In genomic region chr12:110083471-110083870, GRCm38 (mm10) we compare ENCODE assay signal across 23 mouse cellular contexts.
DNase-seq lines count a peak whose midpoint lies in the region; ATAC-seq and TF ChIP-seq lines count a peak whose summit lies in the region.
"Had no signal": no experiment of that assay in that cellular context is flagged by ENCODE, and none has a peak within 500 bp of the region (broad histone marks: within the 10 kb centered on the region; RNA-seq: fewer than 3 reads in every experiment).

No protein-coding gene starts in this region.

- DNase-seq in heart, adult 11 months, result peak; percentile 71
- no peak for DNase-seq in heart, postnatal 14 days
- peak; percentile 18 for DNase-seq in liver, embryonic 11.5 days (ENCODE audit: low spot score)
- no peak for DNase-seq in liver, postnatal 0 days
- no peak for DNase-seq in embryonic facial prominence, embryonic 10.5 days (ENCODE audit: low spot score)
- DNase-seq: B cell, adult 2 months; cerebellum, adult 11-12 months; cerebellum, adult 2 months; cerebellum, adult 9-10 months; cerebellum, postnatal 10 days; cerebellum, postnatal 25 days had no signal

- 51% methylated on average over 5 of the region's 5 CpGs for WGBS in liver, embryonic 11.5 days
- 75% methylated on average over 5 of the region's 5 CpGs for WGBS in liver, postnatal 0 days (ENCODE audit: insufficient replicate concordance)
- 64% methylated on average over 5 of the region's 5 CpGs for WGBS in embryonic facial prominence, embryonic 10.5 days

- no peak overlapping the region for H3K9ac ChIP-seq in liver, embryonic 11.5 days (ENCODE audit: low read depth, low read length)
- H3K9ac ChIP-seq in liver, postnatal 0 days (replicated peaks), result no peak overlapping the region
- H3K9ac ChIP-seq: embryonic facial prominence, embryonic 13.5 days; embryonic facial prominence, embryonic 15.5 days; forebrain, embryonic 12.5 days had no signal

- H3K4me2 ChIP-seq in liver, embryonic 11.5 days, result no peak overlapping the region
- H3K4me2 ChIP-seq in liver, postnatal 0 days (ENCODE audit: low read depth, low read length), result no peak overlapping the region
- H3K4me2 ChIP-seq: embryonic facial prominence, embryonic 13.5 days; embryonic facial prominence, embryonic 15.5 days; forebrain, embryonic 12.5 days had no signal

- no peak overlapping the region for H3K4me3 ChIP-seq in liver, embryonic 11.5 days (ENCODE audit: low read depth, low read length)
- no peak overlapping the region for H3K4me3 ChIP-seq in liver, postnatal 0 days (ENCODE audit: low read depth, low read length)
- no peak overlapping the region for H3K4me3 ChIP-seq in embryonic facial prominence, embryonic 10.5 days
- H3K4me3 ChIP-seq: embryonic facial prominence, embryonic 13.5 days; embryonic facial prominence, embryonic 15.5 days; erythroblast, embryonic 14.5 days; forebrain, embryonic 10.5 days; forebrain, embryonic 12.5 days had no signal

- TF ChIP-seq EP300 in liver, postnatal 0 days (IDR thresholded peaks at IDR 0.05; ENCODE audit: low read depth), result no peak

- no peak for TF ChIP-seq CTCF in liver, postnatal 0 days (IDR thresholded peaks at IDR 0.05; ENCODE audit: low read depth)

- ATAC-seq in liver, embryonic 11.5 days (replicated peaks; ENCODE audit: low FRiP score), result no peak
- no peak for ATAC-seq in liver, postnatal 0 days
- ATAC-seq: activated CD4-positive, CD25-positive, alpha-beta regulatory T cell, adult 4 months; CD4-positive, CD25-positive, alpha-beta regulatory T cell, adult 4 months; forebrain, embryonic 14.5 days; forebrain, embryonic 16.5 days; Patski had no signal

- H3K27ac ChIP-seq in liver, embryonic 11.5 days (ENCODE audit: low read depth, low read length), result no peak overlapping the region
- no peak overlapping the region for H3K27ac ChIP-seq in liver, postnatal 0 days (ENCODE audit: low read depth)
- H3K27ac ChIP-seq in embryonic facial prominence, embryonic 10.5 days (replicated peaks), result peak overlapping the region; percentile 40; the same call in 1 of the 2 replicates
- H3K27ac ChIP-seq: embryonic facial prominence, embryonic 13.5 days; embryonic facial prominence, embryonic 15.5 days; forebrain, embryonic 12.5 days had no signal

- no peaks in the 10 kb centered on the region for H3K9me3 ChIP-seq in liver, embryonic 11.5 days (ENCODE audit: control insufficient read depth, low read length)
- H3K9me3 ChIP-seq in liver, postnatal 0 days (ENCODE audit: low read length), result no peaks in the 10 kb centered on the region
- no peaks in the 10 kb centered on the region for H3K9me3 ChIP-seq in embryonic facial prominence, embryonic 10.5 days
- H3K9me3 ChIP-seq: embryonic facial prominence, embryonic 13.5 days; embryonic facial prominence, embryonic 15.5 days; forebrain, embryonic 12.5 days had no signal

- H3K4me1 ChIP-seq in liver, embryonic 11.5 days (replicated peaks; ENCODE audit: control insufficient read depth, insufficient read depth, low read length), result no peaks in the 10 kb centered on the region
- H3K4me1 ChIP-seq in liver, postnatal 0 days (ENCODE audit: insufficient read depth), result no peaks in the 10 kb centered on the region
- peaks cover 12% of the 10 kb centered on the region for H3K4me1 ChIP-seq in embryonic facial prominence, embryonic 10.5 days
- H3K4me1 ChIP-seq: embryonic facial prominence, embryonic 13.5 days; embryonic facial prominence, embryonic 15.5 days; forebrain, embryonic 12.5 days had no signal

- no peaks in the 10 kb centered on the region for H3K27me3 ChIP-seq in liver, embryonic 11.5 days (replicated peaks; ENCODE audit: control insufficient read depth, insufficient read depth, low read length)
- no peaks in the 10 kb centered on the region for H3K27me3 ChIP-seq in liver, postnatal 0 days (ENCODE audit: insufficient read depth, low read length)
- H3K27me3 ChIP-seq in embryonic facial prominence, embryonic 10.5 days (replicated peaks; ENCODE audit: low read depth, poor library complexity, severe bottlenecking), result no peaks in the 10 kb centered on the region
- H3K27me3 ChIP-seq: CH12.LX; embryonic facial prominence, embryonic 13.5 days; embryonic facial prominence, embryonic 15.5 days; forebrain, embryonic 12.5 days; Patski had no signal

- intact Hi-C loops in heart, postnatal 14 days (cut with DNase I), result no loop called here

- H3K36me3 ChIP-seq in liver, embryonic 11.5 days (ENCODE audit: control insufficient read depth, insufficient read depth, low read length), result no peaks in the 10 kb centered on the region
- no peaks in the 10 kb centered on the region for H3K36me3 ChIP-seq in liver, postnatal 0 days (replicated peaks; ENCODE audit: insufficient read depth, low read length)
- H3K36me3 ChIP-seq in embryonic facial prominence, embryonic 10.5 days (replicated peaks), result no peaks in the 10 kb centered on the region
- H3K36me3 ChIP-seq: embryonic facial prominence, embryonic 13.5 days; embryonic facial prominence, embryonic 15.5 days; forebrain, embryonic 10.5 days; forebrain, embryonic 12.5 days; G1E had no signal

Comparison
In these comparisons a context has a peak if more than half of its experiments do, and no peak if none do; other contexts are left out.
1. DNase-seq: peak in heart, adult 11 months (single experiment) and liver, embryonic 11.5 days (single experiment); none in heart, postnatal 14 days (0 of 2), liver, postnatal 0 days (single experiment) and embryonic facial prominence, embryonic 10.5 days (single experiment).